Mouse (Mus musculus): Measurements from ENCODE around the gene Psmd10.
A peak's percentile ranks its signal among the peaks of the same experiment; 100 is the strongest.

DNA sequence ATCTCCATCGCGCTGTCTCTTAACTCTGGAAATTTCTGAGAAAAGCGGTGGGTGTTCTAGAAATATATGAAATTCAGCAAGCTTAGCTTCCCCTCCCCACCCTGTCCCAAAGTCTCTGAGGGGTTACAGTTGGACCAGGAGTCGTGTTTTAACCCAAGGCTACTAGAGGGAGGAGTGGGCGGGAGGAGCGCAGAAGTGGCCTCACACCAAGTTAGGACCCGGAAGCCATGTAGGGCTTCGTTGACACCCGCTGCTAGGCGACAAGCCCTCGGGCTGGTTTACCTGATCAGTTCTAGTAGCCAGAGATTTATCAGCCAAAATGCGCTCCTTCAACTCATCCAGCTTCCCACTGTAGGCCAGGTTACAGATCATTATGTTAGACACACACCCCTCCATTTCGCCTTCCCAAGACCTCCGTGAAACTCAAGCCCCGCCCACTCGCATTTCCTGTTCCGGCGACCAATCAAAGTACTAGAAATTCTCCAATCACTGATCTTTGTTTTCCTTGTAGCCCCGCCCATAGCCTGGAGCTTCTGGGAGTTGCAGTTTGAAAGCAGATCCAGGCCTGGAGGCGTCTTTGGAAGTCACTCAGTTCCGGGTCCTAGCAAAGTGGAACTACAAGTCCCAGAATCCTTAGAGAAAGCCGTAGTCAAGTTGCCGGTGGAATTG, at the start of gene Psmd10, which contains the start of gene Atg4a:
- no peak for TF ChIP-seq CTCF (IDR thresholded peaks at IDR 0.05 in 2 of 3, conservative IDR thresholded peaks at IDR 0.05 in 1 of 3; ENCODE audit: control insufficient read depth in 1 of 3, insufficient read depth in 1 of 3, low read depth in 2 of 3, low read length in 3 of 3, poor library complexity in 1 of 3, severe bottlenecking in 1 of 3)
- TF ChIP-seq E2F4 (IDR thresholded peaks at IDR 0.05; ENCODE audit: borderline replicate concordance, low read depth, low read length) = peak; percentile 45; the same call in 1 of the 2 replicates
- no peak for TF ChIP-seq USF2 (IDR thresholded peaks at IDR 0.05; ENCODE audit: borderline replicate concordance in 1 of 2, insufficient read depth in 1 of 2, low read depth in 1 of 2, low read length in 2 of 2)
- TF ChIP-seq HCFC1 (IDR thresholded peaks at IDR 0.05; ENCODE audit: low read depth, low read length) = peak; percentile 99
- TF ChIP-seq MYB (IDR thresholded peaks at IDR 0.05; ENCODE audit: low read depth, low read length) = no peak
- no peak for TF ChIP-seq MAFK (IDR thresholded peaks at IDR 0.05; ENCODE audit: borderline replicate concordance, low read depth, low read length)
